Mouse (Mus musculus) liver, embryonic 11.5 days (tissue): ENCODE measurements around the gene Hoxa11. TPM values are rescaled to one million over a fixed set of nuclear protein-coding genes. Genes with fewer than 3 reads are reported as not detected.

Experiments
- ATAC-seq: fragments of 200-750 bp; cut with Nextera tagmentation; replicated peaks from 2 replicates; pipeline ENCODE4 v1.8.0; 2017; ENCODE audit warnings: moderate number of reproducible peaks, mild to moderate bottlenecking, moderate TSS enrichment, moderate library complexity; ENCODE audit not compliant: low FRiP score
- DNase-seq: peaks from one replicate; pipeline ENCODE4 v3.0.0-alpha.2; 2017; ENCODE audit warnings: low spot score
- H3K27ac ChIP-seq: fragments of 300-500 bp; sonication (generic); 2 replicates; pipeline ENCODE4 v1.5.1; 2014; ENCODE audit warnings: mild to moderate bottlenecking, low read depth, low read length, control low read depth
- H3K27me3 ChIP-seq: fragments of 300-500 bp; sonication (generic); replicated peaks from 2 replicates; pipeline ENCODE4 v1.6.1; 2014; ENCODE audit warnings: low read length, mixed read lengths; ENCODE audit not compliant: control insufficient read depth, insufficient read depth
- H3K36me3 ChIP-seq: fragments of 300-500 bp; sonication (generic); 2 replicates; pipeline ENCODE4 v1.6.1; 2014; ENCODE audit warnings: mild to moderate bottlenecking, low read length, moderate library complexity, mixed read lengths; ENCODE audit not compliant: control insufficient read depth, insufficient read depth
- H3K4me1 ChIP-seq: fragments of 300-500 bp; sonication (generic); replicated peaks from 2 replicates; pipeline ENCODE4 v1.6.1; 2014; ENCODE audit warnings: low read length, mixed read lengths; ENCODE audit not compliant: control insufficient read depth, insufficient read depth
- H3K4me2 ChIP-seq: fragments of 300-500 bp; sonication (generic); 2 replicates; pipeline ENCODE4 v1.6.1; 2014; ENCODE audit warnings: mild to moderate bottlenecking, control low read depth, moderate library complexity
- H3K4me3 ChIP-seq: fragments of 300-500 bp; sonication (generic); 2 replicates; pipeline ENCODE4 v1.5.1; 2014; ENCODE audit warnings: low read depth, low read length, control low read depth
- H3K9ac ChIP-seq: fragments of 300-500 bp; sonication (generic); 2 replicates; pipeline ENCODE4 v1.6.1; 2014; ENCODE audit warnings: low read depth, low read length, control low read depth
- H3K9me3 ChIP-seq: fragments of 300-500 bp; sonication (generic); 2 replicates; pipeline ENCODE4 v1.6.1; 2016; ENCODE audit warnings: low read length, inconsistent platforms, mixed read lengths; ENCODE audit not compliant: control insufficient read depth
- WGBS: fragments of 180-500 bp; shearing (Covaris S2); extraction: QIAGEN DNeasy Blood & Tissue Kit; methylation state at CpG from one replicate; pipeline ENCODE4 v1.1.7; 2014; 5-methylcytosine and 5-hydroxymethylcytosine counted together
- polyA plus RNA-seq: library from polyadenylated mRNA; unstranded; fragments of >200 nt; fragmentation: Nextera tagmentation; extraction: Ambion mirVana; gene quantifications from 2 replicates; pipeline ENCODE4 v1.2.1, GENCODE M21; 2014

Gene Hoxa11
- polyA plus RNA-seq, 1 experiment from 2014 or later, result 0.26 TPM

DNA sequence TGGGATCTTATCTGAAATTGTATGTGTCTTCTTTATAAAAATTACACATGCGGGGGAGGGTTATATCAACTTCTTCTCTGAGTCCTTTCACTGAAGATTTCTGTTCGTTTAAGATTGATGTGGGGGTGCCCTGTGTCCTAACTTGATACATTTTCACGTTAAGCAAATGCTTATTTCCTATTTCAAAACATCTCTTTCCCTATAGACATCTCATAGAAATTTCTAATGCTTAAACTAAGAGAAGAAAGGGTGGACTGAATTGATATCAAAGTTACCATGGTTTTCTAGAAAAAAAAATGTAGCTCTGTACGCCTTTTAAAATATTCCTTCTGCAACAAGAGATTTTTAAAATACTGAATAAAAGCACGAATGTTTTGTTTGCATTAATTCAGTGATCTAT lies 21.6 kb upstream of the Hoxa11 start:
- no peaks in the 10 kb centered on the region for H3K9me3 ChIP-seq
- no peaks in the 10 kb centered on the region for H3K4me1 ChIP-seq
- no peak overlapping the region for H3K27ac ChIP-seq
- DNase-seq (no peak), ATAC-seq (no peak)
- H3K4me3 ChIP-seq, result no peak overlapping the region
- H3K27me3 ChIP-seq, result peaks cover 97% of the 10 kb centered on the region
- no peak overlapping the region for H3K9ac ChIP-seq
- no peaks in the 10 kb centered on the region for H3K36me3 ChIP-seq
- H3K4me2 ChIP-seq, result no peak overlapping the region
- WGBS, result 21% methylated on average over 5 of the region's 5 CpGs

DNA sequence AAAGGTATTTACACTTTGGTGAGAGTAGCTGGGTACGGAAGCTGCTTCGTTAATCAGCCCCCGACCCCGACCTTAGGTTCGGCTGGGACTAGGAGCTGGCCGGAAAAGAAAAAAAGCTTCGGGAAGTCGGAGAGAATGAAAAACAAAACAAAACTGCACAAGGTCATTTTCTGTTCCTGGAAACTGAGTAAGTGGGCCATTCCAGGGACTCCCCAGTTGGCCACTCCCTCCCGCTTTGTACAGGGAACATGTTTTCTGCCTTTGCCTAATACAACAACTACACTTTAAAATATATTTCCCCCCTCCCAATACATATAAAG lies 21.0 kb upstream of the Hoxa11 start:
- Histone ChIP-seq H3K4me2 (no peak overlapping the region), H3K27ac (no peak overlapping the region), H3K4me1 (no peaks in the 10 kb centered on the region), H3K9me3 (no peaks in the 10 kb centered on the region), H3K4me3 (no peak overlapping the region), H3K27me3 (peaks cover 98% of the 10 kb centered on the region), H3K36me3 (no peaks in the 10 kb centered on the region), H3K9ac (no peak overlapping the region)
- WGBS, result 4% methylated on average over 9 of the region's 9 CpGs
- no peak for ATAC-seq
- no peak for DNase-seq

DNA sequence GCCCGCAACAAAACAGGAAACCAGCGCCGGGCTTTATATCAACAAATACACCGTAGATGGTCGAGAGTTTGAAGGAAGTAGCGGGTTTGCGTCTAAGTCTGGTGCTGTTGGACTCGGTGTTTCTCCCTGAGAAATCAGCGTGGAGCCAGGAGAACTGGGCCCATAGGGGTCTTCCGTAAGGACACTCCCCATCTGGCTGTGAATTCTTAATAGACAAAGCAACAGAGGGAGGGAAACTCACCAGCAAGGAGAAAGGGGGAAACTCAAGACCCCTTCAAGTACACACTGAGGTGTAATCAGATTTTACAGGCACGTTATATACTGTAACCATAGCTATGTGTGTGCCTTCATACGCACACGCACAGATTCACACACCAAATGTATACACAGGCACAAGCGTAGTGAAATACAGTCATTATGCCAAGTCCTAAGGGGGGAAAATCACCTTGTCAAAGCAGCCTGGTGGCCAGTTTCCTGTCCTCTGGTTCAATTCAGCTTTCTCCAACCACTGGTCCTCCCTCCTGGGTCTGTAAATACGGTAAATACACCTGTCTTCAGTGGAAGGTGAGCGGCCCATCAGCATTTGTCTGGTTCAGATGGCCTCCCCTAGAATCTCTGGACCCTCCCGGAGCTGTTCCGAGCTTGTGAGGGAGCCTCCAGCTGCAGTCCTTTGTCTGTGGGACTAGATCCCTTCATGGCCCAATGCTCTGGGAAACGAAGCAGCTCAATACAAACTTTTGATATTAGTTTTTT lies 20.5 kb upstream of the Hoxa11 start:
- no peak overlapping the region for H3K27ac ChIP-seq
- H3K4me2 ChIP-seq, result no peak overlapping the region
- H3K36me3 ChIP-seq, result no peaks in the 10 kb centered on the region
- H3K9ac ChIP-seq, result no peak overlapping the region
- WGBS, result 3% methylated on average over 19 of the region's 19 CpGs
- no peak for ATAC-seq
- 0 out of 2 replicates have a peak, but pooled peaks cover 1% of the 10 kb centered on the region for H3K4me1 ChIP-seq
- no peaks in the 10 kb centered on the region for H3K9me3 ChIP-seq
- peak; percentile 50 for DNase-seq
- no peak overlapping the region for H3K4me3 ChIP-seq
- H3K27me3 ChIP-seq, result peaks cover 98% of the 10 kb centered on the region

GRCm38 (mm10) chr6:52265306-52265912 lies 19.8 kb upstream of the Hoxa11 start:
- no peak for DNase-seq
- Histone ChIP-seq H3K4me3 (no peak overlapping the region), H3K27ac (no peak overlapping the region), H3K9ac (no peak overlapping the region), H3K27me3 (peaks cover 98% of the 10 kb centered on the region), H3K9me3 (no peaks in the 10 kb centered on the region), H3K4me1 (0 out of 2 replicates have a peak, but pooled peaks cover 3% of the 10 kb centered on the region), H3K4me2 (no peak overlapping the region), H3K36me3 (no peaks in the 10 kb centered on the region)
- 4% methylated on average over 18 of the region's 18 CpGs for WGBS
- no peak for ATAC-seq

GRCm38 (mm10) chr6:52264106-52264790 lies 18.6 kb upstream of the Hoxa11 start:
- Histone ChIP-seq H3K4me1 (0 out of 2 replicates have a peak, but pooled peaks cover 6% of the 10 kb centered on the region), H3K9me3 (no peaks in the 10 kb centered on the region), H3K36me3 (no peaks in the 10 kb centered on the region), H3K27ac (no peak overlapping the region), H3K4me2 (no peak overlapping the region), H3K9ac (no peak overlapping the region), H3K27me3 (peaks cover 98% of the 10 kb centered on the region), H3K4me3 (no peak overlapping the region)
- DNase-seq, result no peak
- 4% methylated on average over 5 of the region's 5 CpGs for WGBS
- no peak for ATAC-seq

DNA sequence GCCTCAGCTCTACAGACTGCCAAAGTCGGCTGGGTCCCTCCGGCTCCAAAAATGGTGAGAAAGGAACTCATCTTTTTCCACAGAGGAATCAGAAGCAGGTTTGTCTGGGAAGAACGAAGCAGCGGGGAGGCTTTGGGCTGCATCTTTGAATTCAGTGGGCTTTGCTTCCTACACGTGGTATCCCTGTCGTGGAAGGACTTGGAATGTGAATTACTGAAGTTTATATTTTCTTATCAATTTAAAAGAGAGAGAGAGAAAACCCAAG lies 17.6 kb upstream of the Hoxa11 start:
- Histone ChIP-seq H3K36me3 (no peaks in the 10 kb centered on the region), H3K4me3 (no peak overlapping the region), H3K9ac (no peak overlapping the region), H3K9me3 (no peaks in the 10 kb centered on the region), H3K4me2 (no peak overlapping the region), H3K27me3 (peaks cover 98% of the 10 kb centered on the region), H3K4me1 (0 out of 2 replicates have a peak, but pooled peaks cover 6% of the 10 kb centered on the region), H3K27ac (no peak overlapping the region)
- ATAC-seq (no peak), DNase-seq (no peak)
- 1% methylated on average over 6 of the region's 6 CpGs for WGBS

- H3K9ac ChIP-seq, result no peak overlapping the region
- 0 out of 2 replicates have a peak, but pooled peaks cover 6% of the 10 kb centered on the region for H3K4me1 ChIP-seq
- WGBS, result 2% methylated on average over 24 of the region's 24 CpGs
- H3K4me3 ChIP-seq, result no peak overlapping the region
- peaks cover 97% of the 10 kb centered on the region for H3K27me3 ChIP-seq
- no peaks in the 10 kb centered on the region for H3K36me3 ChIP-seq
- H3K9me3 ChIP-seq, result no peaks in the 10 kb centered on the region
- no peak for ATAC-seq
- H3K27ac ChIP-seq, result no peak overlapping the region
- no peak overlapping the region for H3K4me2 ChIP-seq
- peak; percentile 49 for DNase-seq
These were observed 17.1 kb upstream of the Hoxa11 start for GRCm38 (mm10) chr6:52262463-52263320.

DNA sequence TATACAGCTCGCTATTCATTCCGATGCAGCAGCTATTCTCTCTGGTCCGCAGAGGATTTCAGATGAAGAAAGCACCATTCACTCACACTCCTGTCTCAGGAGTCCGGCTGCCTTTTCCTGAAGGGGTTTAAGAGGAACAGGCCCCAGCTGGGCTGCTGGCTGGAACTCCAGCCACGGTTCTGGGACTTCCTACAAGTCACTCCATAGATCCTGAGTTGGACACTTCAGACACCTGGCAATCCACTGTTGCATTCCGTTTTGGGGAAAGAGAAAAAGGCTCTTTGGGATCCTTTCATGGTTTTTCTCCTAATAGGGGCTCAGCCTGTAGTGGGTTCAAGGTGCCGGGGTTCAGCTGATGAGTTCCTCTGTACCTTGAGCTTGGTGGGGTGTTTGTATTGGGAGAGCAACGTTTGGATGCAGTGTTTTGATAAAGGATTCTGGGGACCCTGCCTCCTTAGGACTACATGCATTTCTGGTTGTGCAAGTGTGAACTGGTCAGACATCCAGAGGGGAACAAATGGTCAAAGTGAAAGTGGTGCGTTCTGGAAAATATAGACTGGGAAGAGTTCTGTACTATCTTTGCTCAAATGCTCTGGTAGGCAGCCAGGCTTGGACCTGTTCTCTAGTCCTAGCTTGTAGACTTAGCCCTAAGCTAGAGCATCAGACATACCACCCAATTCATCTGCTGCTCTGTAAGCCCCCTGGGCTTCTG lies 16.3 kb upstream of the Hoxa11 start:
- H3K4me3 ChIP-seq, result no peak overlapping the region
- H3K9me3 ChIP-seq, result no peaks in the 10 kb centered on the region
- H3K9ac ChIP-seq, result no peak overlapping the region
- 6% methylated on average over 9 of the region's 9 CpGs for WGBS
- no peak overlapping the region for H3K27ac ChIP-seq
- no peaks in the 10 kb centered on the region for H3K36me3 ChIP-seq
- peak; percentile 38 for DNase-seq
- 0 out of 2 replicates have a peak, but pooled peaks cover 6% of the 10 kb centered on the region for H3K4me1 ChIP-seq
- H3K4me2 ChIP-seq, result no peak overlapping the region
- no peak for ATAC-seq
- H3K27me3 ChIP-seq, result peaks cover 98% of the 10 kb centered on the region
